Mouse (Mus musculus) spleen, postnatal 14 days (tissue): Measurements from ENCODE around the gene Sema4f.

Source experiments
- DNase-seq, 2 experiments: peaks; one replicate each; pipeline ENCODE4 v3.0.0; 2021 to 2022; ENCODE audit warnings: low spot score in 2 of 2

Gene Sema4f

DNA sequence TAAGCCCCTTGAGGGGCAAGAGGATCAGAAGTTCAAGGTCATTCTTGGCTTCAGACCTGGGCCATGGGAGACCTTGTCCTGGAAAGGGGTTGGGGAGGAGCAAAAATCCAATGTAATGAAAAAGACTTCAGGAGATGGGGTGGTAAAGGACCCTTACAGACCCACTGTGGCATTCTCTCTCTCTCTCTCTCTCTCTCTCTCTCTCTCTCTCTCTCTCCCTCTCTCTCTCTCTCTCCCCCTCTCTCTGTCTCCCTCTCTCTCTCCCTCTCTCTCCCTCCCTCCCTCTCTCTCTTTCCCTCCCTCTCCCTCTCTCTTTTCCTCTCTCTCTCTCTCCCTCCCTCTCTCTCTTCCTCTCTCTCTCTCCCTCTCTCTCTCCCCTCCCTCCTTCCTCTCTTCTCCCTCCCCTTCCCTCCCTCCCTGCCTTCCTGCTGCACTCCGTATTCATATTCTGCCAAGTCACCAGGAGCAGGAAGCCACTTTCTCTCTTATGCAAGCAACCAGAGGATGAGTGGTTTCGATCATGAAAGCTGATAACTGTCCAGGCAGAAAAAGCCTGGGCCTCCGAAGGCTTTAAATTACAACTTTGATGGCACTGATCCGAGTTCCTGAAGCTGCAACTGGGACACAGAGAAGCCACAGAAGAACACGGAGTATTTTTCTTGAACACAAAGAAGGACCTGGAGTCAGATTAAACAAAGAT lies 67.8 kb downstream of the Sema4f start:
- no peak for DNase-seq

DNA sequence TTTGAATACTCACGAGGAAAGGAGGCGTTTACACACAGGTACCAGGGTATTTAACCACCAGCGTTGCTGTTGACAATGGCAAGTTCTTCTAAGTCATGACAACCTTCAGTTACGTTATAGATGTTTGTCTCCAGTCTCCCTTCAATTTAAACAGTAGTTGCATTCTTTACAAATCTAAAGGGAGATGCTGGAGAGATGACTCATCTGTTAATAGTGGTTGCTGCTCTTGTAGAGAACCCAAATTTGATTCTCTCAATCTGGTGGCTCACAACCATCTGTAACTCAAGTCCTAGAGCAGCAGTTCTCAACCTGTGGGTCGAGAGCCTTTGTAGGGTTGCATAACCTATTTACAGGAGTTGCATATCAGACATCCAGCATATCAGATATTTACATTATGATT lies 71.1 kb downstream of the Sema4f start:
- DNase-seq, result no peak

DNA sequence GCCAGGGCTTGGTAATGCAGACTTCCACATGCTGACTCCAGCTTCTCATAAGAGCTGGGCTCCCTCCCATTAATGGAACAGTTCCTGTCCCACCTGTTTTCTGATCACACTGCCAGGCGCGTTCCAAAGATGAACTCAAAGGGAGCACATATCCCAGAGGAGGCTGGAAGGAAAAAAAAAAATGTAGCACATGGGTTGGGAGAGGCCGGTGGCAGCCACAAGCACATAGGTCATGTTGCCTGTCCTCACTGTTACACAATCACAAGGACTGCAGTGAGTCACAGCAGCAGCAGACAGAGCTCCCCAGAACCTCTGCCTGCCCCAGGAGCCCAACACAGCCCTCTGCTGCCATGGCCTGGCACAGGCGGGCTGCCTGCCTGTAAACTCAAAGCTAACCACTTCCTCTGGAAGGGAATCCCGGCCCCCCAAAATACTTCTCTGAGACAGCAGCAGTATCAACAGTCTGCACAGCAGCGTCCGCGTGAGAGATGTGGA lies 76.1 kb downstream of the Sema4f start:
- no peak for DNase-seq

DNA sequence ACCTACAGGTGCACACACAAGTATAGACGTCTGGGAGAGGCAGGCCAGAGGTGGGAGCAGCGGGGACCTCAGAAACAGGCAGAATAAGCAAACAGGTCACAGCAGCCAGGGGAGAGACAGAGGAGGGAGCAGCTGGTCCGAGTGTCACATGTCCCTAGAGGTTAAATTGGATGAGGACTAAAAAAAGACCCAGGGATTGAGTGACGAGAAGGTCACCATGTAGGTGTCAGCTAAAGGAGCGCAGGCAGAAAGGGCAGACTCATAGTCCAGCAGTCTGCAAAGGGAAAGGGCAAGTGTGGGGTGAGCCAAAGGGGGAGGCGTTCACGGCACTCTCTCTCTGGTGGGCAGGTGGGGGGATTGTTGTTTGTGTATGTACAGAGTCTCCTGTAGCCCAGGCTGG lies 77.1 kb downstream of the Sema4f start:
- no peak for DNase-seq

DNA sequence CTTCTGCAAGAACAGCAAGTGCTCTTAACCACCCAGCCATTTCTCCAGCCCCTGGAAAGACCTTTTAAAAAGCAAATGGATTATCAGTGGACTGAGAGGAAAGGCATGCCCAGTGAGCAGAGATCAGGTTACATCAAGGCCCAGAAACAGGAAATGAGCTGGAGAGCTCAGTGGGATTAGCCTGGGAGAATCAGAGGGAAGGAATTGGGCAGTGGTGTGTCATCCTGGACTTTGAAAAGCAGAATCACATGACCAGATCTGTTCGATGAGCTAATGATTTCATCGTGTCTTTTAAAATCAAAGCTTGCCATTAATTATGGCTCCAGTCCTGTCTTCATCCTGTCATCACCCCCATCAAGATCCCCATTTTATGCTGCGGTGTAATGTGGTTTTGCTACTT lies 77.5 kb downstream of the Sema4f start:
- no peak for DNase-seq
